In the genomic region with DNA sequence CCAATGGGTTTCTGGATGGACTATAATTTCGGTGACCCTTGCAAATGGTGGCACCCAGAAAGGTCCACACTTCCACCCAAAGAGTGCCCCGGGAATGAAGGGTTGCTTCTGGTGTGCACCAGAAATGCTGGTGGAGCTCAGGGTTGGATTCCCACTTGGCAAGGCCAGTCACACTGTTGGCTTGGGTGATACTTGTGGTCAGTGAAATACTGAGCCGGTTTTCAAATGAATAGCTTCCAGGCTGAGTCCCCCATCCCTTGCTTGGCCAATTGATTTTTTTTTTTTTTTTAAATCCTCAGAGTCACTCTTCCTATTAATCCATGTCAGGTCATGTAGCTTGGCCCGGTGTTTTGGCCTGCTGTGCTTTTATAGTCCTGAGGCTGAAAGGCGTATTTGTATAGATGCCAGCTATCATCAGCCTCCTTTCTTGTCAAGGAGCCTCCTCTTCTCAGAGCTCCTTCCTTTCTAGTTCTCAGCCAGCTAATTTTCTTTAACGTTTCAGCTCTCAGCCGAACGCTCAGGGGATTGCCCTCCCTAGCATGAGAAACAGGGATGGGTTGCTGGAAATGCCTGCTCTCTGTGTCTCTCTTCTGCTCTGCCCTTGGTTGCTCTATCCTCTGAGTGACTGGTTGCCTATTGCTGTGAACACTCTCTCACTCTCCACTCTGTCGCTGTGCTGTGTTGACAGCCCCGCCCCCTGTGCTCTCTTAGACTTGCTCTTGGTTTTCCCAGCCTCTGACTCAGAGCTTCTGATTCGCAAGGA, we compare ENCODE assay signal across 10 mouse cellular contexts. TPM values are rescaled to one million over a fixed set of nuclear protein-coding genes. Genes with fewer than 3 reads are reported as not detected.
DNase-seq lines count a peak whose midpoint lies in the region; ATAC-seq and TF ChIP-seq lines count a peak whose summit lies in the region.
"Had no signal": no experiment of that assay in that cellular context is flagged by ENCODE, and none has a peak within 500 bp of the region (broad histone marks: within the 10 kb centered on the region; RNA-seq: fewer than 3 reads in every experiment).

No protein-coding gene starts in this region.

- no peaks in the 10 kb centered on the region for H3K4me1 ChIP-seq in cortical plate, adult 2 months (ENCODE audit: control insufficient read depth, insufficient read depth, low read length)
- peaks cover 4% of the 10 kb centered on the region; the same call in 1 of the 2 replicates for H3K4me1 ChIP-seq in kidney, embryonic 16.5 days (ENCODE audit: insufficient read depth, low read length)
- H3K4me1 ChIP-seq: liver, embryonic 15.5 days had no signal

- intact Hi-C loops in left cerebral cortex, postnatal 14 days (cut with DNase I), result loop anchor here (5.0 kb wide), 1 partner anchor 67 kb away; no protein-coding TSS in a partner anchor

- H3K4me3 ChIP-seq in cortical plate, adult 2 months (ENCODE audit: insufficient read depth, low read length), result no peak overlapping the region
- no peak overlapping the region for H3K4me3 ChIP-seq in kidney, embryonic 16.5 days (ENCODE audit: low read length)
- H3K4me3 ChIP-seq: liver, embryonic 15.5 days had no signal

- TF ChIP-seq CTCF in cortical plate, adult 2 months (IDR thresholded peaks at IDR 0.05; ENCODE audit: extremely low read depth, insufficient read depth, low read length), result no peak

- WGBS in kidney, embryonic 16.5 days, result 57% methylated on average over 11 of the region's 11 CpGs

- no peaks in the 10 kb centered on the region for H3K36me3 ChIP-seq in kidney, embryonic 16.5 days (ENCODE audit: insufficient read depth, low read length)
- H3K36me3 ChIP-seq: liver, embryonic 15.5 days had no signal

- H3K9me3 ChIP-seq in kidney, embryonic 16.5 days (ENCODE audit: low read length), result no peaks in the 10 kb centered on the region
- H3K9me3 ChIP-seq: liver, embryonic 15.5 days had no signal

- no peak overlapping the region for H3K9ac ChIP-seq in kidney, embryonic 16.5 days (replicated peaks; ENCODE audit: low read length)
- H3K9ac ChIP-seq: liver, embryonic 15.5 days had no signal

- DNase-seq in frontal cortex, postnatal 25 days (ENCODE audit: low spot score in 2 of 2), result no peak
- peak; percentile 62 for DNase-seq in MN1 (ENCODE audit: low spot score)
- peak; percentile 19 to 35 for DNase-seq in left cerebral cortex, postnatal 14 days (ENCODE audit: low spot score in 2 of 2)
- DNase-seq in yolk sac, embryonic 10.5 days (ENCODE audit: low spot score), result no peak
- DNase-seq in ovary, postnatal 36 days (ENCODE audit: low spot score), result no peak
- DNase-seq: kidney, adult 11 months had no signal

- TF ChIP-seq POLR2A in cortical plate, adult 2 months (IDR thresholded peaks at IDR 0.05; ENCODE audit: extremely low read depth, insufficient read depth, low read length), result no peak

- no peaks in the 10 kb centered on the region for H3K27me3 ChIP-seq in kidney, embryonic 16.5 days (ENCODE audit: insufficient read depth, low read length)
- H3K27me3 ChIP-seq: liver, embryonic 15.5 days had no signal

- peak; percentile 89 for ATAC-seq in frontal cortex, adult (ENCODE audit: low TSS enrichment)
- no peak for ATAC-seq in kidney, embryonic 16.5 days (ENCODE audit: low FRiP score, low TSS enrichment)

- peak overlapping the region; percentile 37 for H3K27ac ChIP-seq in cortical plate, adult 2 months (ENCODE audit: insufficient read depth, low read length)
- no peak overlapping the region for H3K27ac ChIP-seq in kidney, embryonic 16.5 days (ENCODE audit: low read length)
- H3K27ac ChIP-seq: liver, embryonic 15.5 days had no signal

- H3K4me2 ChIP-seq in kidney, embryonic 16.5 days (replicated peaks; ENCODE audit: low read depth, low read length), result no peak overlapping the region
- H3K4me2 ChIP-seq: liver, embryonic 15.5 days had no signal

RNA-seq across cellular contexts. Expression of a gene that starts 42.9 kb away (rescaled TPM):
- polyA plus RNA-seq in cortical plate, adult 2 months (2012; rRNA removed), result 13.5 and 16.6 TPM in 2 replicates
- total RNA-seq in left cerebral cortex, postnatal 14 days (2021), result 10 to 100 TPM; 11.4 to 16.9 TPM
- polyA plus RNA-seq in kidney, embryonic 16.5 days (2015; fragmentation: Nextera tagmentation; extraction: Ambion mirVana), result 18.7 TPM in 2 replicates

Comparison
In these comparisons a context has a peak if more than half of its experiments do, and no peak if none do; other contexts are left out.
1. DNase-seq: peak in MN1 (single experiment) and left cerebral cortex, postnatal 14 days (2 of 2); none in frontal cortex, postnatal 25 days (0 of 2), yolk sac, embryonic 10.5 days (single experiment) and ovary, postnatal 36 days (single experiment).